Comparison of ENCODE assay signal across 9 mouse cellular contexts in the genomic region with DNA sequence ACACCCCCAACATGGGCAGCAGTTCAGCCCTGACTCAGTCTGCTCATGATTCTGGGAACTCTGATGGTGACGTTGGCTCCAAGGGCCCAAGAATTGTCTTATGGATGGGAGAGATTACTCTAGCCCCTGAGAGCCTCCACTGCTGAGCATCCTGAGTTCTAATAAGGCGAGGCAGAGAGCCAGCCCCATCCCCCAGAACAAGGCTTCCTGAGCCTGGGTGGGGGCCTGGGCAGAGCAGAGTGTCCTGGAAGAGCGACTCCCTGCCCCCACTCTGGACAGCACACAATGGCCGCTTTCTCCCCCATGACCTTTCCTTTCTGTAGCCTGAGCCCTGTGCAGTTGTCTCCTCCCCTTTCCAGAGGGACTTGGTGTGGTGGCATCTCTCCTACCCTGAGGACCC. TPM values are rescaled to one million over a fixed set of nuclear protein-coding genes. Genes with fewer than 3 reads are reported as not detected.
DNase-seq lines count a peak whose midpoint lies in the region; ATAC-seq and TF ChIP-seq lines count a peak whose summit lies in the region.
"Had no signal": no experiment of that assay in that cellular context is flagged by ENCODE, and none has a peak within 500 bp of the region (broad histone marks: within the 10 kb centered on the region; RNA-seq: fewer than 3 reads in every experiment).

No protein-coding gene starts in this region.

- no peak for DNase-seq in forebrain, embryonic 11.5 days (ENCODE audit: low spot score)
- DNase-seq in embryo, embryonic 10.5 days (ENCODE audit: low spot score) = peak; percentile 71
- no peak for DNase-seq in hindbrain, postnatal 0 days (ENCODE audit: low spot score)
- peak; percentile 79 for DNase-seq in lung, postnatal 10 days
- DNase-seq in thymus, postnatal 4 days = no peak
- no peak for DNase-seq in frontal cortex, postnatal 36 days (ENCODE audit: low spot score in 2 of 2)
- DNase-seq in gastrocnemius, postnatal 14 days = no peak

- H3K36me3 ChIP-seq in forebrain, embryonic 11.5 days (ENCODE audit: control insufficient read depth, insufficient read depth, low read length) = no peaks in the 10 kb centered on the region
- H3K36me3 ChIP-seq in forebrain, embryonic 16.5 days (ENCODE audit: control insufficient read depth, insufficient read depth) = peaks cover 7% of the 10 kb centered on the region
- H3K36me3 ChIP-seq in hindbrain, postnatal 0 days (ENCODE audit: insufficient read depth, low read length) = peaks cover 13% of the 10 kb centered on the region

- no peaks in the 10 kb centered on the region for H3K9me3 ChIP-seq in forebrain, embryonic 11.5 days (ENCODE audit: control insufficient read depth, low read length)
- H3K9me3 ChIP-seq in forebrain, embryonic 16.5 days (ENCODE audit: control insufficient read depth, low read length) = no peaks in the 10 kb centered on the region
- H3K9me3 ChIP-seq in hindbrain, postnatal 0 days (ENCODE audit: low read length) = no peaks in the 10 kb centered on the region

- no peak overlapping the region for H3K4me3 ChIP-seq in forebrain, embryonic 11.5 days (ENCODE audit: low read depth, low read length)
- H3K4me3 ChIP-seq in forebrain, embryonic 16.5 days (replicated peaks; ENCODE audit: low read length) = no peak overlapping the region
- no peak overlapping the region for H3K4me3 ChIP-seq in hindbrain, postnatal 0 days (ENCODE audit: low read length)

- no peak for TF ChIP-seq CTCF in hindbrain, postnatal 0 days (IDR thresholded peaks at IDR 0.05; ENCODE audit: low read depth)

- no peaks in the 10 kb centered on the region for H3K27me3 ChIP-seq in forebrain, embryonic 11.5 days (ENCODE audit: control insufficient read depth, insufficient read depth, low read length)
- no peaks in the 10 kb centered on the region for H3K27me3 ChIP-seq in forebrain, embryonic 16.5 days (replicated peaks; ENCODE audit: control insufficient read depth, insufficient read depth, low read length)
- H3K27me3 ChIP-seq in hindbrain, postnatal 0 days (ENCODE audit: insufficient read depth, low read length) = no peaks in the 10 kb centered on the region

- H3K9ac ChIP-seq in forebrain, embryonic 11.5 days (ENCODE audit: low read length) = peak overlapping the region; percentile 29
- H3K9ac ChIP-seq in forebrain, embryonic 16.5 days (replicated peaks; ENCODE audit: low read depth, low read length) = no peak overlapping the region
- 0 out of 2 replicates have a peak overlapping the region, but pooled peaks have one; percentile 13 for H3K9ac ChIP-seq in hindbrain, postnatal 0 days (replicated peaks; ENCODE audit: low read length)

- peaks cover 31% of the 10 kb centered on the region for H3K4me1 ChIP-seq in forebrain, embryonic 11.5 days (replicated peaks; ENCODE audit: control insufficient read depth, insufficient read depth, low read length)
- H3K4me1 ChIP-seq in forebrain, embryonic 16.5 days (replicated peaks; ENCODE audit: control insufficient read depth, insufficient read depth, low read length) = peaks cover 29% of the 10 kb centered on the region
- H3K4me1 ChIP-seq in hindbrain, postnatal 0 days (ENCODE audit: insufficient read depth, low read length) = peaks cover 25% of the 10 kb centered on the region

- intact Hi-C loops in gastrocnemius, postnatal 14 days (cut with DNase I; ENCODE audit: low total_unique reads) = no loop called here

- H3K27ac ChIP-seq in forebrain, embryonic 11.5 days (ENCODE audit: low read depth, low read length) = no peak overlapping the region; the same call in 1 of the 2 replicates
- H3K27ac ChIP-seq in forebrain, embryonic 16.5 days (ENCODE audit: low read length) = no peak overlapping the region
- H3K27ac ChIP-seq in hindbrain, postnatal 0 days = peak overlapping the region; percentile 54

- H3K4me2 ChIP-seq in forebrain, embryonic 11.5 days (ENCODE audit: low read depth, low read length, severe bottlenecking) = no peak overlapping the region
- H3K4me2 ChIP-seq in forebrain, embryonic 16.5 days (ENCODE audit: low read length) = no peak overlapping the region
- no peak overlapping the region for H3K4me2 ChIP-seq in hindbrain, postnatal 0 days (ENCODE audit: low read depth, low read length)

- 28% methylated on average over 4 of the region's 4 CpGs for WGBS in forebrain, embryonic 11.5 days
- 44% methylated on average over 4 of the region's 4 CpGs for WGBS in forebrain, embryonic 16.5 days
- WGBS in hindbrain, postnatal 0 days = 38% methylated on average over 4 of the region's 4 CpGs

- no peak for ATAC-seq in forebrain, embryonic 11.5 days (replicated peaks; ENCODE audit: low FRiP score)
- ATAC-seq in forebrain, embryonic 16.5 days = no peak
- no peak for ATAC-seq in hindbrain, postnatal 0 days

RNA-seq across cellular contexts. Expression of a gene that starts 4.5 kb away (rescaled TPM):
- 19.2 and 21.2 TPM in 2 replicates for polyA plus RNA-seq in forebrain, embryonic 11.5 days (2014; fragmentation: Nextera tagmentation; extraction: Ambion mirVana)
- 14.1 and 16.3 TPM in 2 replicates for polyA plus RNA-seq in forebrain, embryonic 16.5 days (2015; fragmentation: Nextera tagmentation; extraction: Ambion mirVana)
- total RNA-seq in hindbrain, postnatal 0 days (2014; rRNA removed) = 126 and 127 TPM in 2 replicates
- 13.8 and 15.0 TPM in 2 replicates for polyA plus RNA-seq in hindbrain, postnatal 0 days (2015; fragmentation: Nextera tagmentation; extraction: Ambion mirVana)
- total RNA-seq in gastrocnemius, postnatal 14 days (2021) = 10 to 100 TPM; 23.0 to 25.9 TPM

RNA-seq across cellular contexts. Expression of a gene that starts 8.4 kb away (rescaled TPM):
- polyA plus RNA-seq in forebrain, embryonic 11.5 days (2014; fragmentation: Nextera tagmentation; extraction: Ambion mirVana) = 19.0 and 22.0 TPM in 2 replicates
- polyA plus RNA-seq in forebrain, embryonic 16.5 days (2015; fragmentation: Nextera tagmentation; extraction: Ambion mirVana) = 33.1 and 38.4 TPM in 2 replicates
- total RNA-seq in hindbrain, postnatal 0 days (2014; rRNA removed) = 71.6 and 77.1 TPM in 2 replicates
- polyA plus RNA-seq in hindbrain, postnatal 0 days (2015; fragmentation: Nextera tagmentation; extraction: Ambion mirVana) = 27.1 and 30.6 TPM in 2 replicates
- total RNA-seq in gastrocnemius, postnatal 14 days (2021) = 1 to 10 TPM; 5.7 to 6.3 TPM

RNA-seq across cellular contexts. Expression of a gene that starts 17.1 kb away (rescaled TPM):
- polyA plus RNA-seq in forebrain, embryonic 11.5 days (2014; fragmentation: Nextera tagmentation; extraction: Ambion mirVana) = 3.3 TPM in 2 replicates
- polyA plus RNA-seq in forebrain, embryonic 16.5 days (2015; fragmentation: Nextera tagmentation; extraction: Ambion mirVana) = 1.4 and 1.8 TPM in 2 replicates
- total RNA-seq in hindbrain, postnatal 0 days (2014; rRNA removed) = 3.6 and 4.7 TPM in 2 replicates
- polyA plus RNA-seq in hindbrain, postnatal 0 days (2015; fragmentation: Nextera tagmentation; extraction: Ambion mirVana) = 2.1 TPM in 2 replicates
- total RNA-seq in gastrocnemius, postnatal 14 days (2021) = under 1 TPM; 0.45 to 0.53 TPM

RNA-seq across cellular contexts. Expression of a gene that starts 17.9 kb away (rescaled TPM):
- polyA plus RNA-seq in forebrain, embryonic 11.5 days (2014; fragmentation: Nextera tagmentation; extraction: Ambion mirVana) = 32.2 and 35.8 TPM in 2 replicates
- 13.0 and 14.9 TPM in 2 replicates for polyA plus RNA-seq in forebrain, embryonic 16.5 days (2015; fragmentation: Nextera tagmentation; extraction: Ambion mirVana)
- total RNA-seq in hindbrain, postnatal 0 days (2014; rRNA removed) = 13.7 and 17.8 TPM in 2 replicates
- 14.3 and 17.2 TPM in 2 replicates for polyA plus RNA-seq in hindbrain, postnatal 0 days (2015; fragmentation: Nextera tagmentation; extraction: Ambion mirVana)
- total RNA-seq in gastrocnemius, postnatal 14 days (2021) = 1 to 10 TPM; 6.0 to 6.3 TPM

RNA-seq across cellular contexts. Expression of a gene that starts 21.1 kb away (rescaled TPM):
- 0.19 TPM in 1 of 2 replicates, not detected in the other for polyA plus RNA-seq in forebrain, embryonic 11.5 days (2014; fragmentation: Nextera tagmentation; extraction: Ambion mirVana)
- not detected in 2 replicates for polyA plus RNA-seq in forebrain, embryonic 16.5 days (2015; fragmentation: Nextera tagmentation; extraction: Ambion mirVana)
- total RNA-seq in hindbrain, postnatal 0 days (2014; rRNA removed) = not detected in 2 replicates
- polyA plus RNA-seq in hindbrain, postnatal 0 days (2015; fragmentation: Nextera tagmentation; extraction: Ambion mirVana) = not detected in 2 replicates
- total RNA-seq in gastrocnemius, postnatal 14 days (2021) = not detected
- polyA plus RNA-seq: neural tube, embryonic 11.5 days had no signal

Comparison
In these comparisons a context has a peak if more than half of its experiments do, and no peak if none do; other contexts are left out.
1. DNase-seq: peak in embryo, embryonic 10.5 days (single experiment) and lung, postnatal 10 days (single experiment); none in forebrain, embryonic 11.5 days (single experiment), hindbrain, postnatal 0 days (single experiment), thymus, postnatal 4 days (single experiment), frontal cortex, postnatal 36 days (0 of 2) and gastrocnemius, postnatal 14 days (single experiment).